Mouse (Mus musculus): Measurements from ENCODE around the gene Clic1.

- no peak for TF ChIP-seq CTCF (IDR thresholded peaks at IDR 0.05; ENCODE audit: borderline replicate concordance, control insufficient read depth, extremely low read depth, insufficient read depth, low read length, poor library complexity)
- TF ChIP-seq POLR2A (IDR thresholded peaks at IDR 0.05; ENCODE audit: control insufficient read depth, extremely low read depth, insufficient read depth, low read length, poor library complexity), result no peak
These were observed 56.8 kb downstream of the Clic1 start for GRCm38 (mm10) chr17:35106522-35106921.
